Mouse (Mus musculus): ENCODE data around the gene Gk2. TPM values are rescaled to one million over a fixed set of nuclear protein-coding genes. Genes with fewer than 3 reads are reported as not detected.

The Gk2 gene
- total and polyA plus RNA-seq, 2 experiments from 2014 or later: not detected

- H3K4me2 ChIP-seq (ENCODE audit: low read depth, low read length): no peak overlapping the region
- H3K27me3 ChIP-seq (ENCODE audit: insufficient read depth, low read length): no peaks in the 10 kb centered on the region
- no peaks in the 10 kb centered on the region for H3K4me1 ChIP-seq (ENCODE audit: insufficient read depth, low read length)
- 0 out of 2 replicates have a peak, but pooled peaks cover 3% of the 10 kb centered on the region for H3K9me3 ChIP-seq (ENCODE audit: low read length)
- no peak overlapping the region for H3K9ac ChIP-seq (replicated peaks; ENCODE audit: low read length)
- ATAC-seq (no peak), DNase-seq (ENCODE audit: low spot score) (no peak)
- H3K36me3 ChIP-seq (ENCODE audit: insufficient read depth, low read length): no peaks in the 10 kb centered on the region
- H3K4me3 ChIP-seq (ENCODE audit: low read length): no peak overlapping the region
- no peak overlapping the region for H3K27ac ChIP-seq
- 96% methylated on average over 2 of the region's 2 CpGs for WGBS
- TF ChIP-seq CTCF (IDR thresholded peaks at IDR 0.05; ENCODE audit: low read depth): no peak
Observed at GRCm38 (mm10) chr5:97421669-97422068, 35.2 kb downstream of the Gk2 start.

GRCm38 (mm10) chr5:97417185-97417584, 39.6 kb downstream of the Gk2 start:
- H3K4me2 ChIP-seq (ENCODE audit: low read depth, low read length): no peak overlapping the region
- no peaks in the 10 kb centered on the region for H3K36me3 ChIP-seq (ENCODE audit: insufficient read depth, low read length)
- H3K9ac ChIP-seq (replicated peaks; ENCODE audit: low read length): no peak overlapping the region
- ATAC-seq (no peak), DNase-seq (ENCODE audit: low spot score) (no peak)
- 77% methylated on average over 2 of the region's 2 CpGs for WGBS
- H3K9me3 ChIP-seq (ENCODE audit: low read length): no peaks in the 10 kb centered on the region
- no peaks in the 10 kb centered on the region for H3K27me3 ChIP-seq (ENCODE audit: insufficient read depth, low read length)
- H3K4me1 ChIP-seq (ENCODE audit: insufficient read depth, low read length): no peaks in the 10 kb centered on the region
- H3K27ac ChIP-seq: no peak overlapping the region
- TF ChIP-seq CTCF (IDR thresholded peaks at IDR 0.05; ENCODE audit: low read depth): peak; percentile 9; the same call in 1 of the 2 replicates
- no peak overlapping the region for H3K4me3 ChIP-seq (ENCODE audit: low read length)

- no peak overlapping the region for H3K4me3 ChIP-seq (ENCODE audit: low read length)
- H3K27me3 ChIP-seq (ENCODE audit: insufficient read depth, low read length): no peaks in the 10 kb centered on the region
- H3K4me2 ChIP-seq (ENCODE audit: low read depth, low read length): no peak overlapping the region
- 37% methylated on average over 6 of the region's 6 CpGs for WGBS
- H3K27ac ChIP-seq: no peak overlapping the region
- DNase-seq (ENCODE audit: low spot score): peak; percentile 77
- no peaks in the 10 kb centered on the region; the same call in 1 of the 2 replicates for H3K4me1 ChIP-seq (ENCODE audit: insufficient read depth, low read length)
- TF ChIP-seq CTCF (IDR thresholded peaks at IDR 0.05; ENCODE audit: low read depth): no peak
- H3K9me3 ChIP-seq (ENCODE audit: low read length): no peaks in the 10 kb centered on the region
- ATAC-seq: peak; percentile 93
- no peaks in the 10 kb centered on the region for H3K36me3 ChIP-seq (ENCODE audit: insufficient read depth, low read length)
- no peak overlapping the region for H3K9ac ChIP-seq (replicated peaks; ENCODE audit: low read length)
Observed at GRCm38 (mm10) chr5:97415837-97416236, 41.0 kb downstream of the Gk2 start.

- no peak for TF ChIP-seq CTCF (IDR thresholded peaks at IDR 0.05; ENCODE audit: low read depth)
- Histone ChIP-seq H3K9ac (replicated peaks; ENCODE audit: low read length) (no peak overlapping the region), H3K4me2 (ENCODE audit: low read depth, low read length) (no peak overlapping the region), H3K36me3 (ENCODE audit: insufficient read depth, low read length) (no peaks in the 10 kb centered on the region), H3K9me3 (ENCODE audit: low read length) (no peaks in the 10 kb centered on the region), H3K27me3 (ENCODE audit: insufficient read depth, low read length) (no peaks in the 10 kb centered on the region), H3K4me3 (ENCODE audit: low read length) (no peak overlapping the region), H3K4me1 (ENCODE audit: insufficient read depth, low read length) (no peaks in the 10 kb centered on the region; the same call in 1 of the 2 replicates), H3K27ac (no peak overlapping the region)
- ATAC-seq (no peak), DNase-seq (ENCODE audit: low spot score) (peak; percentile 22)
- 60% methylated on average over 3 of the region's 3 CpGs for WGBS
Observed at GRCm38 (mm10) chr5:97413716-97414115, 43.1 kb downstream of the Gk2 start.

- H3K9ac ChIP-seq (replicated peaks; ENCODE audit: low read length): no peak overlapping the region
- DNase-seq (ENCODE audit: low spot score) (peak; percentile 20), ATAC-seq (no peak)
- H3K36me3 ChIP-seq (ENCODE audit: insufficient read depth, low read length): no peaks in the 10 kb centered on the region
- no peak for TF ChIP-seq CTCF (IDR thresholded peaks at IDR 0.05; ENCODE audit: low read depth)
- no peaks in the 10 kb centered on the region for H3K27me3 ChIP-seq (ENCODE audit: insufficient read depth, low read length)
- no peaks in the 10 kb centered on the region; the same call in 1 of the 2 replicates for H3K4me1 ChIP-seq (ENCODE audit: insufficient read depth, low read length)
- no peak overlapping the region for H3K4me2 ChIP-seq (ENCODE audit: low read depth, low read length)
- H3K27ac ChIP-seq: no peak overlapping the region
- no peak overlapping the region for H3K4me3 ChIP-seq (ENCODE audit: low read length)
- WGBS: 46% methylated on average over 6 of the region's 6 CpGs
- no peaks in the 10 kb centered on the region for H3K9me3 ChIP-seq (ENCODE audit: low read length)
Observed at GRCm38 (mm10) chr5:97410190-97410589, 46.6 kb downstream of the Gk2 start.

- Histone ChIP-seq H3K36me3 (ENCODE audit: insufficient read depth, low read length) (no peaks in the 10 kb centered on the region), H3K4me2 (ENCODE audit: low read depth, low read length) (no peak overlapping the region), H3K4me3 (ENCODE audit: low read length) (no peak overlapping the region), H3K27ac (no peak overlapping the region), H3K9me3 (ENCODE audit: low read length) (no peaks in the 10 kb centered on the region), H3K27me3 (ENCODE audit: insufficient read depth, low read length) (no peaks in the 10 kb centered on the region), H3K9ac (replicated peaks; ENCODE audit: low read length) (no peak overlapping the region), H3K4me1 (ENCODE audit: insufficient read depth, low read length) (no peaks in the 10 kb centered on the region; the same call in 1 of the 2 replicates)
- ATAC-seq (peak; percentile 43), DNase-seq (ENCODE audit: low spot score) (peak; percentile 35)
- TF ChIP-seq CTCF (IDR thresholded peaks at IDR 0.05; ENCODE audit: low read depth): no peak
- WGBS: 33% methylated on average over 4 of the region's 4 CpGs
Observed at GRCm38 (mm10) chr5:97409234-97409704, 47.6 kb downstream of the Gk2 start.

Other genes starting within 250 kb of the Gk2 start
- gene Naa11, start 64.6 kb downstream of the Gk2 start, total RNA-seq (2014; rRNA removed): not detected in 2 replicates
- 0.05 TPM in 1 of 2 replicates, not detected in the other for gene Naa11, start 64.6 kb downstream of the Gk2 start, polyA plus RNA-seq (2015; fragmentation: Nextera tagmentation; extraction: Ambion mirVana)